Mouse (Mus musculus): ENCODE data around the gene Dnpep. TPM values are rescaled to one million over a fixed set of nuclear protein-coding genes. Genes with fewer than 3 reads are reported as not detected.

Dnpep gene
- polyA plus RNA-seq, 1 experiment from 2014 or later = 128 TPM

DNA sequence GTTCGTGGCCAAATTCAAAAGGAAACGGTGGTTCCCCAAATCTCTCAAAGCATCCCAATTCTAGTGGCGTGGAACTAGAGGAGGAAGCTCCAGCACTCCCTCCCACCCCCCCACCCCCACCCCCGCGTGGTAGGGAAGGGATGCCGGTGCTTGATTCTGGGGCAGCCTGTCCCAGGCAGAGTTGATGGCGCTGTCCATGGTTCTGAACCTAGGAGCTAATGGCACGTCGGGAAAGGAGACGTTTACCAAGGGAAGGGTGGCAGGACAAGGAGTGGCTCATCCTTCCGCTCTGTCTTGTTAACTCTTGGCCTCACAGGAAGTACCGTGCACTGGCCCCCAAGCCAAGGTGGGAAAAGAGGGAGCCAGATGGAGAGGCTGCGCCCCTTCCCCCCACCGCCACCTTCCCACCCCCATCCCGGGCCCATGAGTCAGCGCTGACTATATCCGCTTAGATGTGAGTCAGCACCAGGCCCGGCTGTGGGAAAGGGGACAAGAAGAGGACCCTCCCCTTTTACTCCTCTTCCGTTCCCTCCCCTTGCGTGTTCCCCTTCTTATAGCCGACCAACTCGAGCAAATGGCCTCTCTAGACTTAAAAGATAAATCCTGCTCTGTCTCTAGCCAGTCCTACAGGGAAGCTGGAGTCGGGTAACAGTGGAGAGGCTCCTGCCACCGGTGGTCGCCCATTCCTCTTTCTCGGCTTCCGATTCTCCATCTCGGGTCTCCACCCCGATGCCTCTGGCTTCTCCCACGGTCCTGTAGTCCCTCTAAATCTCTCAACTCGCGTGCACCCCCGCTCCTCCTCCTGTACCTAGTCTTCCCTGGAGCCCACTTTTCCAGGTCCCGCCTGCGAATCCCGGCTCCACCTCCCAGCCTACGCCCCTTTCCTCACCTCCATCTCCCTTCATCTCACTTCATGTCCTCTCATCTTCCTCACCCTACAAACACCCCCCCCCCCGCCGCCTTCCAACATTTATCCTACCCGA lies 54.5 kb downstream of the Dnpep start:
- Histone ChIP-seq H3K4me3 (replicated peaks; ENCODE audit: low read depth, low read length) (no peak overlapping the region), H3K4me1 (replicated peaks; ENCODE audit: insufficient read depth, low read length) (no peaks in the 10 kb centered on the region), H3K27ac (no peak overlapping the region), H3K4me2 (ENCODE audit: low read length) (no peak overlapping the region), H3K27me3 (ENCODE audit: insufficient read depth, low read length) (peaks cover 18% of the 10 kb centered on the region), H3K9ac (ENCODE audit: low read depth, low read length) (no peak overlapping the region), H3K36me3 (ENCODE audit: insufficient read depth, low read length) (no peaks in the 10 kb centered on the region), H3K9me3 (replicated peaks; ENCODE audit: low read length) (no peaks in the 10 kb centered on the region)
- TF ChIP-seq CTCF (IDR thresholded peaks at IDR 0.05; ENCODE audit: low read depth) = no peak
- 0 out of 2 replicates have a peak, but pooled peaks have one; percentile 40 for ATAC-seq (replicated peaks; ENCODE audit: low FRiP score, low read depth)
- 1% methylated on average over 40 of the region's 40 CpGs for WGBS
- peak; percentile 85 for DNase-seq (ENCODE audit: low spot score)

DNA sequence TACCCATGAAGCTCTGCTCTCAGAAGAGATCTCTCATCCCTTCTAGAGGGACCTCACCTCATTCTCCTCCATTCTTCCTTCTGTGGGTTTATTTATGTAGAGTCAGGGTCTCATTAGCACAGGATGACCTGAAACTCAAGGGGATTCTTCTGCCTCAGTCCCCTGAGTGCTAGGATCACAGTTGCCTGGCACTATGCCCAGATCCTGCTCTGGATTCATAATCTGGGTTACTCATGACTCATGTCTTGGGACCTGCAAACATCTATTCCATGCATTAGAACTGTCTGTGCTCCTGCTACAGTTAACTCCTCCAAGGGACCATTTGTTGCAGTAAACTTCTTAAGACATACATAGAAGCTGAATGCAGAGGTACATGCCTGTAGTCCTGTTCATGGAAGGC lies 56.5 kb downstream of the Dnpep start:
- no peak for DNase-seq (ENCODE audit: low spot score)
- Histone ChIP-seq H3K27ac (no peak overlapping the region), H3K4me2 (ENCODE audit: low read length) (no peak overlapping the region), H3K36me3 (ENCODE audit: insufficient read depth, low read length) (no peaks in the 10 kb centered on the region), H3K9me3 (replicated peaks; ENCODE audit: low read length) (no peaks in the 10 kb centered on the region), H3K9ac (ENCODE audit: low read depth, low read length) (no peak overlapping the region), H3K27me3 (ENCODE audit: insufficient read depth, low read length) (peaks cover 18% of the 10 kb centered on the region), H3K4me3 (replicated peaks; ENCODE audit: low read depth, low read length) (no peak overlapping the region), H3K4me1 (replicated peaks; ENCODE audit: insufficient read depth, low read length) (no peaks in the 10 kb centered on the region)
- no peak for TF ChIP-seq CTCF (IDR thresholded peaks at IDR 0.05; ENCODE audit: low read depth)
- ATAC-seq (replicated peaks; ENCODE audit: low FRiP score, low read depth) = no peak

Other genes with a start within 250 kb of the Dnpep start
- 10.5 and 11.0 TPM in 2 replicates for gene Nhej1, start 192.8 kb downstream of the Dnpep start, polyA plus RNA-seq (2015; fragmentation: Nextera tagmentation; extraction: Ambion mirVana)
- 9.8 and 11.3 TPM in 2 replicates for gene Slc23a3, start 184.1 kb downstream of the Dnpep start, polyA plus RNA-seq (2015; fragmentation: Nextera tagmentation; extraction: Ambion mirVana)
- 47.2 and 52.2 TPM in 2 replicates for gene Cnppd1, start 175.3 kb downstream of the Dnpep start, polyA plus RNA-seq (2015; fragmentation: Nextera tagmentation; extraction: Ambion mirVana)
- 47.8 and 52.0 TPM in 2 replicates for gene Retreg2, start 175.2 kb downstream of the Dnpep start, polyA plus RNA-seq (2015; fragmentation: Nextera tagmentation; extraction: Ambion mirVana)
- 43.2 and 47.7 TPM in 2 replicates for gene Zfand2b, start 149.3 kb downstream of the Dnpep start, polyA plus RNA-seq (2015; fragmentation: Nextera tagmentation; extraction: Ambion mirVana)
- gene Abcb6, start 137.6 kb downstream of the Dnpep start, polyA plus RNA-seq (2015; fragmentation: Nextera tagmentation; extraction: Ambion mirVana) = 34.4 and 36.8 TPM in 2 replicates
- 19.7 TPM in 2 replicates for gene Ankzf1, start 125.8 kb downstream of the Dnpep start, polyA plus RNA-seq (2015; fragmentation: Nextera tagmentation; extraction: Ambion mirVana)
- gene Atg9a, start 125.8 kb downstream of the Dnpep start, polyA plus RNA-seq (2015; fragmentation: Nextera tagmentation; extraction: Ambion mirVana) = 25.8 and 27.3 TPM in 2 replicates
- gene Glb1l, start 107.2 kb downstream of the Dnpep start, polyA plus RNA-seq (2015; fragmentation: Nextera tagmentation; extraction: Ambion mirVana) = 47.4 and 47.6 TPM in 2 replicates
- 114 and 122 TPM in 2 replicates for gene Stk16, start 107.2 kb downstream of the Dnpep start, polyA plus RNA-seq (2015; fragmentation: Nextera tagmentation; extraction: Ambion mirVana)
- gene Tuba4a, start 98.1 kb downstream of the Dnpep start, polyA plus RNA-seq (2015; fragmentation: Nextera tagmentation; extraction: Ambion mirVana) = 171 and 200 TPM in 2 replicates
- gene A630095N17Rik, start 85.9 kb downstream of the Dnpep start, polyA plus RNA-seq (2015; fragmentation: Nextera tagmentation; extraction: Ambion mirVana) = 0.18 TPM in 1 of 2 replicates, not detected in the other
- gene Dnajb2, start 81.6 kb downstream of the Dnpep start, polyA plus RNA-seq (2015; fragmentation: Nextera tagmentation; extraction: Ambion mirVana) = 30.4 and 31.3 TPM in 2 replicates
- gene Ptprn, start 53.5 kb downstream of the Dnpep start, polyA plus RNA-seq (2015; fragmentation: Nextera tagmentation; extraction: Ambion mirVana) = 0.08 and 0.13 TPM in 2 replicates
- gene Resp18, start 39.6 kb downstream of the Dnpep start, polyA plus RNA-seq (2015; fragmentation: Nextera tagmentation; extraction: Ambion mirVana) = not detected in 2 replicates
- 18.6 and 19.1 TPM in 2 replicates for gene Des, start 42.3 kb upstream of the Dnpep start, polyA plus RNA-seq (2015; fragmentation: Nextera tagmentation; extraction: Ambion mirVana)
- gene Speg, start 57.3 kb upstream of the Dnpep start, polyA plus RNA-seq (2015; fragmentation: Nextera tagmentation; extraction: Ambion mirVana) = 40.1 and 44.3 TPM in 2 replicates
- gene Gmppa, start 117.9 kb upstream of the Dnpep start, polyA plus RNA-seq (2015; fragmentation: Nextera tagmentation; extraction: Ambion mirVana) = 69.5 and 72.5 TPM in 2 replicates
- gene Asic4, start 132.4 kb upstream of the Dnpep start, polyA plus RNA-seq (2015; fragmentation: Nextera tagmentation; extraction: Ambion mirVana) = 0.40 and 0.45 TPM in 2 replicates
- gene Chpf, start 161.3 kb upstream of the Dnpep start, polyA plus RNA-seq (2015; fragmentation: Nextera tagmentation; extraction: Ambion mirVana) = 37.1 and 38.3 TPM in 2 replicates
- gene Tmem198, start 161.5 kb upstream of the Dnpep start, polyA plus RNA-seq (2015; fragmentation: Nextera tagmentation; extraction: Ambion mirVana) = 0.61 and 1.3 TPM in 2 replicates
- gene Obsl1, start 188.5 kb upstream of the Dnpep start, polyA plus RNA-seq (2015; fragmentation: Nextera tagmentation; extraction: Ambion mirVana) = 35.0 and 42.6 TPM in 2 replicates
- gene Inha, start 189.1 kb upstream of the Dnpep start, polyA plus RNA-seq (2015; fragmentation: Nextera tagmentation; extraction: Ambion mirVana) = 2.8 and 3.5 TPM in 2 replicates
- 14.9 and 15.0 TPM in 2 replicates for gene Stk11ip, start 203.5 kb upstream of the Dnpep start, polyA plus RNA-seq (2015; fragmentation: Nextera tagmentation; extraction: Ambion mirVana)
- 15.1 and 15.3 TPM in 2 replicates for gene Slc4a3, start 228.3 kb upstream of the Dnpep start, polyA plus RNA-seq (2015; fragmentation: Nextera tagmentation; extraction: Ambion mirVana)